Mouse (Mus musculus): ENCODE data around the gene Cys1.

Gene Cys1

DNA sequence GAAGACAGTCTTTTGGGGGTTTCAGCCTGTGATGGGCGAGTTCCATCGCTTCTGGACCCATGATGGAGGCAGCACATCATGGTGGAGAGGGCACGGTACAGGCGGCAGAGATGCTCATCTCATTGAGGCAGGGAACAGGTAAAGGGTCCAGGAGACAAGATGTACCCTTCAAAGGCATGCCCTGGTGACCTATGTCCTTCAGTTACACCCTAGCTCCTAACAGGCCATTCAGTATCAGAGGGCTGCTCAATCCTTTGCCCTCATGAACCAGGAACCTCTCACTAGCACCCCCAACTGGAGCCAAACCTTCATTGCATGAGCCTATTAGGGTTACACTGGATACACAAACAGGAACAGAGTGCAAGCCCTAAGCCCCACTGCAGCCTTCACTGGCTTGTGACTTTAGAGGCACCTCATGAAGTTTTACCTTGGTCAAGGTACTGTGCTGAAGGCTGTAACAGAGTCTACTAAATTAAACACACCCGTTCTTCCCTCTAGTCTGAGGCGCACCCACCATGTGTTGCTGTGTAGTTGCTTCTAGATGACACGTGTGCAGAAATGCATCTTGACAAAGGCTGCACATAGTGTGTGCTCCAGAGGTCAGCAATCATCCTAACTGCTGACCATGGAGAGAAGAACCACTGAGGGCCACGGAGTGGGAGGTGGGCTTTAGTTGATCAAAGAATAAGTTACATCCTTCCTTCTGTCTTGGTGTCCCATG is 16.0 kb upstream of the Cys1 start:
- DNase-seq (ENCODE audit: low read depth), result peak; percentile 67

DNA sequence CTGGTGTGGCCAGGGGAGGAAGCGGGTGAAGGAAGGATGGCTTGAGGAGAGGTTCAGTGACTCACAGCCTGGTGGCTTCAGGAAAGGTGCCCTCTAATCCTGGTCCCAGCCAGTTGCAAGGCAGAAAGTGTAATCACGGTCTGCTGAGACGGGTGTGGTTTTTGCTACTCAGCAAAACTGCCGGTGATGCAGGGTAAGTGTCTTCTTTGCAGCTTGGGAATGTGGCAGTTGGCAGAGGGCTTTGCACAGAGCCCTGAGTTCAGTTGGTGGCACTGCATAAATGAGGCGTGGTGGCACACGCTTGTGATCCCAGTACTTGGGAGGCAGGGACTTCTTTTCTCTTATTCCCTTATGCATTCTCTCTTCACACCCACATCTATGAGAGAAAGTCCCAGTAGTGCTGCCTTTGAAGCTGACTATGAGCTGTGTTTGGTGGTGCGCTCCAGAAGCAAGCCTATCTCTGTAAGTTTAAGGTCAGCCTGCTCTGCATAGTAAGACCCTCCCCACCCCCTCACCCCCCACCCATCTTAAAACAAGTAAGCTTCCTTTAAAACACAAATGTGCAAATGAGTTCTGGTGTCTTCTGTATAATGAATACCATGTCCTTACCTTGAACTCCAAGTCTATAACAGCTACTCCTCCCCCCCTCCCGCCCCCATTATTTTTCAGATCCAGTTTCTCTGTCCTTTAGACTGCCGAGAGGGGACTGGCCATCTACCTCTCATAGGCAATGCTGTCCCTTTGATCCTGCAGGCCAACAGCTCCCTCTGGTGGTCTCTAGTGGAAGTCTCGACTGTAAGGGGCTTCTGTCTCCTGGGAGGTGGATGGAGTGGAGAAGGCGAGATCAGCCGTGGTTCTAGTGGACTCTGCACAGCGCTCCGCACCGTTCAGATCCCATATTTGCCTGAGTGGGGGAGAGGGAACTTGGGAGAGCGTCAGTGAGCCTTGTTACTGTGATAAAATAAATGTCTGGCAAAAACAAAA is 15.2 kb upstream of the Cys1 start:
- peak; percentile 92 for DNase-seq (ENCODE audit: low read depth)

- DNase-seq (ENCODE audit: low read depth), result no peak
These were observed 8.7 kb upstream of the Cys1 start for GRCm38 (mm10) chr12:24690351-24690750.

GRCm38 (mm10) chr12:24686696-24687346 is 5.2 kb upstream of the Cys1 start:
- no peak for DNase-seq (ENCODE audit: low read depth)

DNA sequence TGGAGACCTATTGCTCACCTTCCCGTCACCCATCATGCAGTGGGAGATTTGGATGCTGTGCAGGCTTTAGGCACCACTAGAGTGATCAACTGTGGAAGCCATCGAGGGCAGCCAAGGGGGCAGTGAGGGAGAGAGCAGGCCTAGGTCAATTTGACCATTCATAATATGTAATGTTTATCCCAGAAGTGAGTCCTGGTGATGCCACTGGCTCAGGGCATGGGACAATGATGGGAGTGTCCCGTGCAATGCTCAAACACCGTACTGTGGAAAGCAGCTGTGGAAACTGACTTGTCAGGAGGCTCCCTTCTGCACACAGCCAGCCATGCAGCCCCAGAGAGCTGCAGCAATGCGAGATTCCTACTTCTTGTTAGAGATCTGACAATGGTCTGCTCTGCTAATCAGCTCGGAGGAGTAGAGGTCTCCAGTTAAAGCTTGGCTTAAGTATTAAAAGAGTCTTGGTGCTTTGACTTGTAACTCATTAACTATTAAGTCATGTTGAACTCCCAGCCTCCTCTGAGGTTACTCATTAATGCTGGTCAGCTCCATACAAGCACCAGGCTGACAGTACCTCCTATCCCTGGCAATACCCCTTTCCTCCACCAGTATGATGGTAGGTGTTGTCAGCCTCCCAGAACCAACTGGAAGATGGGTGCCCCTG is 4.6 kb upstream of the Cys1 start:
- DNase-seq (ENCODE audit: low read depth), result no peak

DNA sequence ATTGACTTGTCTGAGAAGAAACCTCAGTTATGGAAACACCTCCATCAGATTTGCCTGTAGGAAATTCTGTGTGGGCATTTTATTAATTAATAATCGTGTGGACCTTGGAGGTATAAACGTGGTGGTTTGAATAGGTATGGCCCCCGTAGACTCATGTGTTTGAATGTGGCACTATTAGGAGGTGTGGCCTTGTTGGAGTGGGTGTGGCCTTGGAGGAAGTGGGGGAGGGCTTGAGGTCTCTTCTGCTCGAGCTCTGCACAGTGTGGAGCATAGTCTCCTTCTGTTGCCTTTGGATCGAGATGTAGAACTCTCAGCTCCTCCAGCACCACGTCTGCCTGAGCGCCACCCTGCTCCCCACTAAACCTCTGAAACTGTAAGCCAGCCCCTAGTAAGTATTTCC is 1.8 kb upstream of the Cys1 start:
- DNase-seq (ENCODE audit: low read depth), result no peak

GRCm38 (mm10) chr12:24682563-24682962 is 950 bp upstream of the Cys1 start:
- DNase-seq (ENCODE audit: low read depth), result no peak

DNA sequence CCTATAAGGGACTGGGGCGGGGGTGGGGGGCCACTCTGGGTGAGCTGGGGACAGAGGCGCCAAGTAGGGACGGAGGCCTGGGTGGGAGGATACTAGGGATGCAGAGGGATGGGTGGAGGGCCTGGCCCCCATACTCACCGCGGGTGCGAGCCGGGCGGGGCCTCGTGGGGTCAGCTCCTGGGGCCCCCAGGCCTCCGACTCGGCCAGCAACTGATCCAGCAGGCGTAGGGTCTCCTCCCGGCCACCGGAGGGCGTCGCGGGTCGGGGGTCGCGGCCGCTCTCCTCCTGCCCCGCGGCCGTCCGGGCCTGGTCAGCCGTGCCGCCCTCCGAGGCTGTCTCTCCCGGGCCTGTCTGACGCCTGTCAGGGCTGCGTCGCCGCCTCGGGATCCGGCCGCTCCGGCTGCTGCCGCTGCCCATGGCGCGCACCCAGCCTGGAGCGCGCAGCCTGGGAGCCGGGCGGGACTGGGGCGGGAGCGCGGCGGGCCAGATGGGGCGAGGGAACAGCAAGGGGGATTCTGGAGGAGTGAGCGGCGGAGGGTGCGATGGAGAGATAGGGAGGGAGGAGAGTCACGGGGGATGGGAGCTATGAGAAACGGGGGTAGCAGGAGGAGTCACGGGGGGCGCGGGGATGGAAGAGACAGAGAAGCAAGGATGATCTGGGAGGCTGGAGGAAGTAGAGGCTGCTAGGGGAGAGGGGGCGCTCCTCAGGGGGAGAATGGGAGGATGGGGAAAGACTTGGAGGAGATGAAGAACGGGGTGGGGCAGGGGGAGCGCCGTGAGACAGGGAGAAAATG is 924 bp downstream of the Cys1 start:
- no peak for DNase-seq (ENCODE audit: low read depth)

GRCm38 (mm10) chr12:24680096-24680491 is 1.5 kb downstream of the Cys1 start:
- DNase-seq (ENCODE audit: low read depth), result no peak

DNA sequence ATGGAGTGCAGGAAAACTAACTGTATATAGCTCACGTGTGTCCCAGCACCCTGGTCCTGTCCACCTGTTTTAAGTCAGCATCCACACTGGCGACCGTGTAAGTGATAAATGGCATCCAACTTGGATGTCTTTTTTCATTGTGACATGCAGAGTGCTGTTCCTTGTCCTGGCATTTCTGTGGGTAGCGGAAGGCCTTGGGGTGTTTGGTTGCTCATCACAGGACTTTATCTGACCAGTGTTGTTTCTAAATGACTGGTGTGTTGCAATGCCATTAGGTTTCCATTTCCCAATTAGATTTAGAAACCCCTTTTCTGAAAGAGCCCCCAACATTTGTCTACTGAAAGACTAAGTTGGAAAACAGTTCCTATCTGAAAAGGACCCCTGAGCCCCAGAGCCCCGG is 19.5 kb downstream of the Cys1 start:
- peak; percentile 49 for DNase-seq (ENCODE audit: low read depth)

DNA sequence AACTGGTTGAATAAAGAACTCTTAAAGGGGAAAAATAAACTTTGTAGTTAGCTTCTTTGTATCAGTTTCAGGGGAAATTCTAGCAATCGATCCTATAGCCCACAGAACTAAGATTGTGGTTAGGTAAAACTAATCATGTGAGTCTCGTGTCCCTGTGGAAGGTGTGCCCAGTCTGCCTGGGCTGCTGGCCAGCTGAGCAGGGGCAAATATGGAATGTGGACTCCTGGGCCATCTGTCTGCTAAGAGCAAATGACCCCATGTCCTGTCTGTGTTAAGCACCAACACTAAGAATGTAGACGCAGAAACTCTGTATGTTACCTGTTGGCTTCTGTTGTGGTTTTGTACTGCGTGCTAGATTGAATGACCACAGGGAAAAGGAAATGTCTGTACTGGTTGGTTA is 20.5 kb downstream of the Cys1 start:
- no peak for DNase-seq (ENCODE audit: low read depth)

GRCm38 (mm10) chr12:24659923-24660322 is 21.7 kb downstream of the Cys1 start:
- DNase-seq (ENCODE audit: low read depth), result no peak

- no peak for DNase-seq (ENCODE audit: low read depth)
These were observed 22.6 kb downstream of the Cys1 start for GRCm38 (mm10) chr12:24658998-24659397.

GRCm38 (mm10) chr12:24656436-24656835 is 25.2 kb downstream of the Cys1 start:
- DNase-seq (ENCODE audit: low read depth), result no peak

GRCm38 (mm10) chr12:24654065-24654862 is 27.3 kb downstream of the Cys1 start:
- DNase-seq (ENCODE audit: low read depth), result no peak

DNA sequence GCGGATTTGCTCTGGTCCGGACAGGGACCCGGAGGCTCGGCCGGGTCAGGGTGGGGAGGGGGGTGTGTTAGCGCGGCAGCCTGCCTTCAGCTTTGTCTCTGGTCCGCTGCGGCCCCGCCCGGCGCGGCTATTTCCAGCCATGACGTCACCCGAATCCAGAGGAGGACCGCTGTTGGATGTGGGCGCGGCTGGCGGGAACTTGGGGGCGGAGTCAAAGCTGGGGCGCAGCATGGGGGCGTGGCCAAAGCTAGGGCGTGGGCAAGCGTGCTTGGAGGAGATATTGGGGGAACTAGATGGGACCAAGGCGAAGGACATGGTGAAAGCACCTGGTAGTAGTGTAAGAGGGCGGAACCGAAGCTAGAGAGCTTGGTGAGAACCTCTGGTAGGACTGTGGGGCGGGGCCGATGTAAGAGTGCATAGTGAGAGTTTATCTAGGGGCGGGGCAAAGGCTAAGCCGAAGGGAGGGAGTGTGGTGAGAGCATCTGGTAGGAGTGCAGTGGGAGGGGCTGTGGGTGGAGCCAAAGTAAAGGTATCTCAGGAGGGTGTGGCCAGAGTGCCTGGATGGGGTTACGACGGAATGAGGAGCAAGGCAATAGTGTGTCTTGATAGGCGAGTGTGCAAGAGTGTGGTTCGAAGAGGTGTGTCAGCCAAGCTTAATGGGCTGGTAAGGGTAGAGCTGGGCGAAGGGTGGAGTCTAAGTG is 29.8 kb downstream of the Cys1 start:
- DNase-seq (ENCODE audit: low read depth), result peak; percentile 97

DNA sequence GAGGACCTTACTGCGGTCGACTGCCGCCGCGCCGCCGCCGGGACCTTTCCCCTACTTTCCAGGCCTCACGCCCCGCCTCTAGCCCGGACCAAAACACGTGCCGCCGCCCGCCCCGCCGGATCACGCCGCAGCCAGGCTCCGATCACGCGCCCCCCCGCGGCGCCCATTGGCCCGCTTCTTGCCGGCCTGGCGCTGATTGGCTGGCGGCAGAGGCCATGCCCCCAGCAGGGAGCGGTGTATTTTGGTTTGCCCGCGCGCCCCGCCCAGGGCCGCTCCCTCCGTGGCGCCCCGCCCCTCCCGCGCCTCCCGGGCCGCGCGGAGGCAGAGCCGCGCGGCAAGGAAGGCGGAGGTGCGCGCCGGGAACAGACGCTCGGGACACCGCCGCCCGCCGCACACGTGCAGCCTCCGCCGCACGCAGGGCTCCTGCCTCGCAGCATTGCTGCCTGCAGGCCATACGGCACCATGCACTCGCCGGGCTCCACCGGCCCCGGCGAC is 30.5 kb downstream of the Cys1 start, which contains the start of gene Klf11:
Gene Klf11 (plus strand): TSS at position 212 of the 495 bp plus-strand sequence.
- peak; percentile 94 for DNase-seq (ENCODE audit: low read depth)

GRCm38 (mm10) chr12:24650415-24651062 is 31.1 kb downstream of the Cys1 start:
- no peak for DNase-seq (ENCODE audit: low read depth)

DNA sequence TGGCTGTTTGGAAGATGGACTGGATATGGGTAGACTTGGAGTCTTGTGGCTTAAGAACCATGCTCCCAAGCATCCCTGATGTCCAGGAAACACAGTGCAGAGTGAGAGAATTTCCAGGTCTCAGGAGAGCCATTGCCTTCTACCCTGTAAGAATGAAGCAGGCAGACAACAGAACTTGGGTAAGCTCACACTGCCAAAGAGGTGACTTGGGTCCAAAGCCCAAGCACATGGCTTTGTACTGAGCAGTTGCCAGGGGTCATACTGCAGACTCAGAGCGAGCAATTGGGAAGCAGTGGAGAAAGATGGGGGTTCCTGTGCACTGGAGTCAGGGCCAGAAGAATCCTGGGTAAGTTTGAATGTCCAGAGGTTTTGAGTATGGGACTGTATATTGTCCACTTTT is 33.5 kb downstream of the Cys1 start:
- DNase-seq (ENCODE audit: low read depth), result no peak
